Mouse (Mus musculus): Measurements from ENCODE around the gene Mov10l1.

DNA sequence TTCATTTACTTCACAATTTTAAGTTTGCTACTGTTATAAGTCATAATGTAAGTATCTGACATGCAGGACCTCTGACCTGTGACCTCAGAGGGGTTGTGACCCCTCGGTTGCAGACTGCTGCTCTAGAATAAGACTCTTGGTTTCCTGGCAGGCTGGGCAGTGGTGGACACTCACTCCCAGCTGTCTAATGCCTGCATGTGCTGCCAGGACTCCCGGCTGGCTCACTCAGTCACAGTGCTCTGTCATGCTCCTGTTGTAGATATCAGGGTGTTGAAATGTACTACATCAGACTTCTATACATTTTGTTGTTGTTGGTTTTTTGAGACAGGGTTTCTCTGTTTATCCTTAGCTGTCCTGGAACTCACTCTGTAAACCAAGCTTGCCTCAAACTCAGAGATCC is 17.7 kb downstream of the Mov10l1 start:
- TF ChIP-seq GATA1 (IDR thresholded peaks at IDR 0.05; ENCODE audit: low read length), result no peak
- TF ChIP-seq TAL1 (IDR thresholded peaks at IDR 0.05; ENCODE audit: low read length), result no peak

All from erythroblast, embryonic 14.5 days (primary cell).